Mouse (Mus musculus) kidney, adult 2 months (tissue): ENCODE measurements at regions not wholly inside any gene's neighbourhood (a gene's known extent, or its start where the extent isn't known, plus 50 kb on each side); places are given as distances from the start of the nearest gene placed in this dataset.

Source experiments
- DNase-seq: peaks from one replicate; pipeline ENCODE4 v3.0.0; 2021
- H3K27ac ChIP-seq: fragments of 200-500 bp; 2 replicates; pipeline ENCODE4 v1.5.1; 2012; ENCODE audit warnings: low read depth, low read length, control low read depth, inconsistent platforms; ENCODE audit not compliant: insufficient read depth
- H3K27me3 ChIP-seq: fragments of 200-500 bp; replicated peaks from 2 replicates; pipeline ENCODE4 v1.6.1; 2012; ENCODE audit warnings: mild to moderate bottlenecking, moderate library complexity, low read length, inconsistent platforms; ENCODE audit not compliant: control insufficient read depth, insufficient read depth
- H3K36me3 ChIP-seq: fragments of 200-500 bp; 2 replicates; pipeline ENCODE4 v1.6.1; 2012; ENCODE audit warnings: mild to moderate bottlenecking, moderate library complexity, low read length, inconsistent platforms; ENCODE audit not compliant: control insufficient read depth, insufficient read depth
- H3K4me1 ChIP-seq: fragments of 200-500 bp; 2 replicates; pipeline ENCODE4 v1.6.1; 2011; ENCODE audit warnings: low read length; ENCODE audit not compliant: control insufficient read depth, insufficient read depth
- H3K4me3 ChIP-seq: fragments of 200-500 bp; 2 replicates; pipeline ENCODE4 v1.5.1; 2011; ENCODE audit warnings: mild to moderate bottlenecking, low read depth, low read length, control low read depth; ENCODE audit not compliant: insufficient read depth
- CTCF ChIP-seq: fragments of 200-500 bp; conservative IDR thresholded peaks from 2 replicates; pipeline ENCODE4 v1.5.1; 2011; ENCODE audit warnings: low read depth, mild to moderate bottlenecking, control low read depth, low read length, moderate library complexity, mixed read lengths; ENCODE audit not compliant: insufficient read depth, insufficient read length
- POLR2A ChIP-seq: fragments of 200-500 bp; IDR thresholded peaks from one replicate; pipeline ENCODE4 v1.6.1; 2011; ENCODE audit warnings: low read depth, low read length, control low read depth
- WGBS: fragments of 180-500 bp; shearing (Covaris S2); methylation state at CpG from one replicate; pipeline ENCODE4 v1.1.7; 2018; 5-methylcytosine and 5-hydroxymethylcytosine counted together

DNA sequence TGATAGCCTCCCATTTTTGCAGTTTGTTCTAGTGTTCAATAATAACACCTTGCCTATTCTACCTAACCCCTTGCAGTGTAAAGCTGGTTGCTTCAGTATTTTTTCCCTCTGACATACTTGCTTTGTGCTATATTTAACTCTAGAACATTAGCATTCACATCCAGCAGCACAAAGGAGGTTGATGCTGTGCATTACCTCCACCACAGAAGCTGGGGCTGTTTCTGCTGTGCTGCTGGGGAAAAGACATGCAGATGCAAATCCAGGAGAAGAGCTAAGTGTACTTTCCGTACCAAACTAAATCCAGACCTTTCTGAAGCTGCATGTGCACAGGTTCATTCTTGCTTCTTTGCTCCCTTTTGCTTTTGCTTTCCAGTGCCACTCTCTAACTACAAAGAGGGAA is 403.9 kb upstream of the Mef2c start:
- 83% methylated on average over 1 of the region's 1 CpGs for WGBS

DNA sequence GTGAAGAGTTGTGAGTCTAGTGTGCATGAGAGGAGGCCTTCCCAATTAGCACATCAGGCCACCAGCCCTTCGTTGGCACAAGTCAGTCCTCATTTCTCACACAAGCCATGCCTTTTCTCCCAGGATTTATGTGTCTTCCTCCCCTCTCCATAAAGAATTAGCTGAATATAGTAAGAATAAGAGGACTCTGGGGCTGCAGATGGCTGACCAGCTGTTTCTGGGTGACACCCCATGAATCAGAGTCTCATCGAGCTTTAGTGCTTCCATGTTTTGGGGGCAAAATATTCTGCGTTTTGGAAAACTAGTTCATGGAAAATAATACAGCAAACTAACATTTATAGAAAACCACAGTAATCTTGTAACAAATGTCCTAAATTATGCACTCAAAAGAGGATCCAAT is 393.2 kb upstream of the Mef2c start:
- Histone ChIP-seq H3K27ac (no peak overlapping the region), H3K36me3 (no peaks in the 10 kb centered on the region), H3K27me3 (0 out of 2 replicates have a peak, but pooled peaks cover 1% of the 10 kb centered on the region), H3K4me1 (no peaks in the 10 kb centered on the region), H3K4me3 (no peak overlapping the region)
- WGBS: 62% methylated on average over 3 of the region's 3 CpGs
- no peak for DNase-seq
- TF ChIP-seq CTCF (no peak), POLR2A (no peak)

More for the DNA sequence above, 403.9 kb upstream of the Mef2c start:
- Histone ChIP-seq H3K36me3 (no peaks in the 10 kb centered on the region), H3K4me1 (no peaks in the 10 kb centered on the region), H3K27ac (no peak overlapping the region), H3K4me3 (no peak overlapping the region), H3K27me3 (no peaks in the 10 kb centered on the region)
- TF ChIP-seq CTCF: no peak
- TF ChIP-seq POLR2A: no peak
- no peak for DNase-seq

DNA sequence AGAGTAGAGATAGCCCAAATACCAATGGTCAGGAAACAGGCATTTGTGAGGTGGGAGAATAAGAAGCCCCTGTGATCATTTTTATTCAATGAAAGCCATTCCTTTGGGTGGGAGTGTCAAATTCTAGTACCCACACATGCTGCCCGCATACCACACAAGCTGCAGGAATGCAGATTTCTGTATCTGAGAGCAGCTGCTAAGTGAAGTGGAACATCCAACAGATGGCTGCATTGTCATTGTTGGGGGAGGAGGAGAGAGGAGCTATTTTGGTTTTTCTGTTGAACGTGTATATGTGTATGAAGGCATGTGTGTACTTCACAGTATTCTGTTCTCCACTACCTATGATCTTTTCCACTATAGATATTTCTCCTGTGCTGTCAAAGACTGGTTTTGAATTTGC is 392.3 kb upstream of the Mef2c start:
- no peak for DNase-seq
- 27% methylated on average over 2 of the region's 2 CpGs for WGBS
- H3K27me3 ChIP-seq: 0 out of 2 replicates have a peak, but pooled peaks cover 1% of the 10 kb centered on the region
- no peaks in the 10 kb centered on the region for H3K4me1 ChIP-seq
- no peak overlapping the region for H3K27ac ChIP-seq
- TF ChIP-seq POLR2A (no peak), CTCF (no peak)
- H3K4me3 ChIP-seq: no peak overlapping the region
- no peaks in the 10 kb centered on the region for H3K36me3 ChIP-seq

DNA sequence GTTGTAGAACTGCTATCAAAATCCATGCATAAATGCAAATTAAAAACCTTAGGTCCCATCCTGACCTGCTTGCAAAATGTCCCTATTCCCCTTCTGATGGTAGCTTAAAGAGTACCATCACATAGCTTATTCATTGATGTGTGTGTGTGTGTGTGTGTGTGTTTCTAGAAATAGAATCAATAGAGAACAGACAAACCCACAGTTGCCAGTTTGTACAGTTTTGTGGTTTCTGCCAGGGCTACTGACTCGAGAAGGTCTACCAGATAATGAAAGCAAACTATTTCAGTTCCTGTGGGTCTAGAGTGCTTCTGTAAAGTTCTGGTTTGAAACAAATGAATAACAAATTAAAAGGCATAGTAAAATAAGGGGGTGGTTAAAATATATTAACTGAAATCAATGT is 391.5 kb upstream of the Mef2c start:
- 73% methylated on average over 1 of the region's 1 CpGs for WGBS
- H3K27me3 ChIP-seq: 0 out of 2 replicates have a peak, but pooled peaks cover 1% of the 10 kb centered on the region

DNA sequence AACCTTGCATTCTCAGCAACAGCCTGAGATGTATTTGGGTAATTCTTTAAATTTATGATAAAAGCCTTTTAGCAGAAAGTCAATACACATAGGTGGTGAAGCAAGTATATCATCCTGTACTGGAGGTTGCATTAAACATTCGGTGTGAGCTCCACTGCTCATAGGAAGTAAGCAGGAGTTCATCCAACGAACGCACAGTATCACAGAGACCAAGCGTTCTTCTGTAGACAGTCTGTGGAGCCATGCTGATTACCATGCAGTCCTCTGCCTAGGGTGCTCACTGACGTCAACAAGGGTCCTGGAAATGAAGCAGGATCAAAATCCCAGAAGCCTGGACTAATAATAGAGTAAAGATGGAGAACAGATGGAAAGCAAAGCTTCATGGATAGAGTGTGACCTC is 391.1 kb upstream of the Mef2c start:
- 0 out of 2 replicates have a peak, but pooled peaks cover 1% of the 10 kb centered on the region for H3K27me3 ChIP-seq
- no peak for TF ChIP-seq CTCF
- no peak for TF ChIP-seq POLR2A
- no peak for DNase-seq
- H3K27ac ChIP-seq: no peak overlapping the region
- H3K36me3 ChIP-seq: no peaks in the 10 kb centered on the region
- WGBS: 75% methylated on average over 5 of the region's 5 CpGs
- no peaks in the 10 kb centered on the region for H3K4me1 ChIP-seq
- H3K4me3 ChIP-seq: no peak overlapping the region

More for the DNA sequence above, 391.5 kb upstream of the Mef2c start:
- H3K4me1 ChIP-seq: no peaks in the 10 kb centered on the region
- no peak for TF ChIP-seq POLR2A
- TF ChIP-seq CTCF: no peak
- H3K4me3 ChIP-seq: no peak overlapping the region
- H3K27ac ChIP-seq: no peak overlapping the region
- no peaks in the 10 kb centered on the region for H3K36me3 ChIP-seq
- DNase-seq: no peak

DNA sequence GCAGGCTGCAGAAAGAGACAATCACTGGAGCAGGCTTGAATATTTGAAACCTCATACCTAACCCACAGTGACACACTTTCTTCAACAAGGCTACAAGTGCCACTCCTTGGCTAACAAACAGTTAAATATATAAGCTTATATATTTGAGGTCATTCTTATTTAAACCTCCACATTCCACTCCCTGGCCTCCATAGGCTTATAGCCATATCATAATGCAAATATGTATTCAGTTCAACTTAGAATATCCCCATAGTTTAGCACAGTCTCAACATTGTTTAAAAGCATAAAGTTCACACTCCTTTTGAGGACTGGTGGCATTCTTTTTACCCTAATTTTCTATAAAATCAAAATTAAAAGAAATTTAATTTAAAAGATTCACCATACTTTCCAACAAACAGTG is 390.0 kb upstream of the Mef2c start:
- TF ChIP-seq POLR2A: no peak
- TF ChIP-seq CTCF: no peak
- H3K4me1 ChIP-seq: no peaks in the 10 kb centered on the region
- no peaks in the 10 kb centered on the region for H3K36me3 ChIP-seq
- no peak for DNase-seq
- H3K27ac ChIP-seq: no peak overlapping the region
- 0 out of 2 replicates have a peak, but pooled peaks cover 1% of the 10 kb centered on the region for H3K27me3 ChIP-seq
- H3K4me3 ChIP-seq: no peak overlapping the region

DNA sequence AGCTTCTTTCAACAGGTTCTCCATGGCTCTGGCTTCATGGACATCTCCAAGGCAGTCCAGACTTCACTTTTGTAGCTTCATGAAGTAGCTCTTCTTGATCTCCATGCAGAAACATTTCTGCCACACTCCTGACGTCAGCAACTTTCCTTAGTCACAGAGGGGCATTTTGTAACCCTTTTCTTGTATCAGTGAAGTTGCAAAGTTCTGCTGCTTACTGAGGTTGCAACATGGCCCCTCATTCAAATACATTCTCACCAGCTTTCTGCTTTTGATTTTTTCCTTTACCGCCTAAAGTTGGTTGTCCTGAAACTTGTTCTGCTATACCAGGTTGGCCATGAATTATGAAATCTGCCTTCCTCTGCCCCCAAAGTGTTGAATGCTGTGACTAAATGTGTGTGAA is 389.4 kb upstream of the Mef2c start:
- Histone ChIP-seq H3K4me1 (no peaks in the 10 kb centered on the region), H3K36me3 (no peaks in the 10 kb centered on the region), H3K27ac (no peak overlapping the region), H3K4me3 (no peak overlapping the region), H3K27me3 (0 out of 2 replicates have a peak, but pooled peaks cover 1% of the 10 kb centered on the region)
- DNase-seq: no peak
- TF ChIP-seq POLR2A: no peak
- no peak for TF ChIP-seq CTCF
- WGBS: 74% methylated on average over 2 of the region's 2 CpGs
